In the genomic region with DNA sequence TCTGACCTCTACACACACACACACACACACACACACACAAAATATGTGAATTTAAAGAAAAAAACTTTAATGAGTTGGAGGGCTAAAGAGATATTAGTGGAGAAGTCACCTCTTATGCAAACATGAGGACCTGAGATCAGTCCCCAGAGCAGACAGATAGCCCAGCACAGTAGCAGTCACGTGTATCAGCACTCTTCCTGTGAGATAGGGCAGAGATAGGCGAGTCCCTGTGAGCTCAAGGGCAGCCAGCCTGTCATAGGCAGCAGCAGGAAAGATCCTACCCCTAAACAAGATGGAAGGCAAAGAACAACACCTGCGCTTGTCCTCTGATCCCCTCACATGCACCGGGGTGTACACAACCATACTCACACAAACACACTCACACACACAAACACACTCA, we compare ENCODE assay signal across 15 mouse cellular contexts. TPM values are rescaled to one million over a fixed set of nuclear protein-coding genes. Genes with fewer than 3 reads are reported as not detected.
"Had no signal": no experiment of that assay in that cellular context is flagged by ENCODE, and none has a peak within 500 bp of the region (broad histone marks: within the 10 kb centered on the region; RNA-seq: fewer than 3 reads in every experiment).

No protein-coding gene starts in this region.

- H3K27ac ChIP-seq: kidney, postnatal 0 days; limb, embryonic 13.5 days; midbrain, embryonic 15.5 days; neural tube, embryonic 12.5 days; stomach, postnatal 0 days had no signal

- H3K27me3 ChIP-seq: limb, embryonic 13.5 days; midbrain, embryonic 15.5 days; neural tube, embryonic 12.5 days had no signal

- H3K9me3 ChIP-seq: limb, embryonic 13.5 days; midbrain, embryonic 15.5 days; neural tube, embryonic 12.5 days had no signal

- H3K4me3 ChIP-seq: limb, embryonic 13.5 days; midbrain, embryonic 15.5 days; neural tube, embryonic 12.5 days had no signal

- ATAC-seq: inflammation-experienced regulatory T-cells, adult 6 months; midbrain, embryonic 15.5 days had no signal

- DNase-seq: kidney, adult 11 months; kidney, adult 9 months; kidney, postnatal 36 days; layer of hippocampus, adult 9-11 months; lung, adult 18-20 months; thymus, adult 18-20 months; thymus, postnatal 14 days had no signal

- H3K4me2 ChIP-seq: limb, embryonic 13.5 days; midbrain, embryonic 11.5 days; midbrain, embryonic 15.5 days; neural tube, embryonic 12.5 days had no signal

- H3K9ac ChIP-seq: limb, embryonic 13.5 days; midbrain, embryonic 15.5 days; neural tube, embryonic 12.5 days had no signal

RNA-seq across cellular contexts. Expression of a gene that starts 18.9 kb away (rescaled TPM):
- total RNA-seq: monocyte, adult 5-6 weeks had no signal
